Mouse (Mus musculus): ENCODE data around the gene Ercc6l2.

The Ercc6l2 gene

DNA sequence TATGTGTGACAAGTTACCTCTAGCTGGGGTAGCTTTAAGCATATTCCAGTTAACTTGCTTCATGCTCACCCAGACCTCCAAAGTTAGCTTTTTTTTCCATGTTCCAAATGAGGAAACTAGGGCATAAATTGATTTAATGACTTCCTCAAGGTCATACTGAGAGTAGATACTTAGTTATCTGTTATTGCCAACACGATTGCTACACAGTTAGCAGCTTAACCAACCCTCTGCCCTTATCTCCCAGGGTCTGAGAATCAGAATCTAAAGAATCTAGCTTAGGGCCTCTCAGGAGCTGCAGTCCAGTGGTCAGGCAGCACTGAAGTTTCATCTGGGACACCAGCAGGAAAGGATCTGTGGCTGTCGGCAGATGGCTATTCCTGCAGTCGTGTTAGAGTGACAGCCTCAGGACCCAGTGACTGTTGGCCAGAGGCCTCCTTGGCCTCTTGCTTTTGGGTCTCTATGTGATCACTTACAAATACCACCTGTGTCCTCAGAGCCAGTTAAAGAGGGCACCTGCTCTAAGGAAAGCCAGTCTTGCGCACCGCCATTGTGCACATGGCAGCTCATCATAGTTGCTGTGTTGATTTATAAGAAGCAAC, 115.0 kb downstream of the Ercc6l2 start:
- no peak for DNase-seq (ENCODE audit: low spot score in 2 of 2)

GRCm38 (mm10) chr13:63930525-63930924, 115.5 kb downstream of the Ercc6l2 start:
- no peak for DNase-seq (ENCODE audit: low spot score in 2 of 2)

GRCm38 (mm10) chr13:63936369-63936768, 121.3 kb downstream of the Ercc6l2 start:
- DNase-seq (ENCODE audit: low spot score in 2 of 2), result no peak

- no peak for DNase-seq (ENCODE audit: low spot score in 2 of 2)
Observed at GRCm38 (mm10) chr13:63940257-63940656, 125.2 kb downstream of the Ercc6l2 start.

- DNase-seq (ENCODE audit: low spot score in 2 of 2), result no peak
Observed at GRCm38 (mm10) chr13:63941170-63941569, 126.1 kb downstream of the Ercc6l2 start.

GRCm38 (mm10) chr13:63943605-63944004, 128.6 kb downstream of the Ercc6l2 start:
- DNase-seq (ENCODE audit: low spot score in 2 of 2), result no peak

GRCm38 (mm10) chr13:63944344-63945021, 129.4 kb downstream of the Ercc6l2 start:
- DNase-seq (ENCODE audit: low spot score in 2 of 2), result no peak

Data from right cerebral cortex, postnatal 36 days (tissue).